Mouse (Mus musculus) R1 (cell line): Measurements from ENCODE around the gene Fgd1.

Experiments
- DNase-seq: peaks from one replicate; pipeline ENCODE4 v3.0.0-alpha.2; 2018; ENCODE audit warnings: low read depth, low spot score

Gene Fgd1

DNA sequence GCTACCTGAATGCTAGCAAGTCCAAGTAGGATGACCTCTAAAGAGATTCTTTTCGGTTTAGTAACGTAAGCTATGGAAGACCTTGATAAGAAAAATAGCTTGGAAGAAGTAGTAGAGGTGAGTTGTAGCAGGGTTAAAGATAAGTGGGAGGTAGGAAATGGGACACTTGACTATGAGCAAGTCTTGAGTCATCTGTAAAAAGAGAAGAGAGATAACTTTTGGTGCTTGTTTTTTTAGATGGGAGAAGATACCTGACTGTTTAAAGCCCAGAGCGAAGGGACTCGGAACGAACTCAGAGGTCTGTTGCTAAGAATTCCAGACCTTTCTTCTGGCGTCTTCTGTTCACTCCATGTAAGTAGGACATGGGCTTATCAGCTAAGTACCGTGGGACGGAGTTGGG lies at the start of gene Fgd1:
Gene Fgd1, plus strand, starts transcription at position 301 of the 400 bp plus-strand sequence.
- no peak for DNase-seq

DNA sequence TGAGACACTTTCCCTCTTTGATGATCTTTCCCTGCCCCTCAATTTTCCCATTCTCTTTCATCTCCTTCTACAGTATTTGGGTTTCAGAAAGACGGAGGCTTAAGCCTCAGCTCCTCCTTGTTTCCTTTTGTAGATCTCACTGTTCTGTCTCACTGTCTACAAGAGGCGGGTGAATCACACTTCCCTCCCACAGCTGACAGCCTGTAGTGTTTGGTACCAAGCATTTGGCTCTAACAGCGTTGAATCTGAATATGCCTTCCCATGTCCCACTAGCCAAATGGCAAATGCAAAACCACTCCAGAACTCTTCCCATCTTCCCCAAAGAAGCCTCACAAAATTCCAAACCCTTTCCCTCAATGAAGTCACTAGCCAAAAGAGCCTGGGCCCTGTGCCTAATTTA lies 49.2 kb upstream of the Fgd1 start:
- DNase-seq = no peak

DNA sequence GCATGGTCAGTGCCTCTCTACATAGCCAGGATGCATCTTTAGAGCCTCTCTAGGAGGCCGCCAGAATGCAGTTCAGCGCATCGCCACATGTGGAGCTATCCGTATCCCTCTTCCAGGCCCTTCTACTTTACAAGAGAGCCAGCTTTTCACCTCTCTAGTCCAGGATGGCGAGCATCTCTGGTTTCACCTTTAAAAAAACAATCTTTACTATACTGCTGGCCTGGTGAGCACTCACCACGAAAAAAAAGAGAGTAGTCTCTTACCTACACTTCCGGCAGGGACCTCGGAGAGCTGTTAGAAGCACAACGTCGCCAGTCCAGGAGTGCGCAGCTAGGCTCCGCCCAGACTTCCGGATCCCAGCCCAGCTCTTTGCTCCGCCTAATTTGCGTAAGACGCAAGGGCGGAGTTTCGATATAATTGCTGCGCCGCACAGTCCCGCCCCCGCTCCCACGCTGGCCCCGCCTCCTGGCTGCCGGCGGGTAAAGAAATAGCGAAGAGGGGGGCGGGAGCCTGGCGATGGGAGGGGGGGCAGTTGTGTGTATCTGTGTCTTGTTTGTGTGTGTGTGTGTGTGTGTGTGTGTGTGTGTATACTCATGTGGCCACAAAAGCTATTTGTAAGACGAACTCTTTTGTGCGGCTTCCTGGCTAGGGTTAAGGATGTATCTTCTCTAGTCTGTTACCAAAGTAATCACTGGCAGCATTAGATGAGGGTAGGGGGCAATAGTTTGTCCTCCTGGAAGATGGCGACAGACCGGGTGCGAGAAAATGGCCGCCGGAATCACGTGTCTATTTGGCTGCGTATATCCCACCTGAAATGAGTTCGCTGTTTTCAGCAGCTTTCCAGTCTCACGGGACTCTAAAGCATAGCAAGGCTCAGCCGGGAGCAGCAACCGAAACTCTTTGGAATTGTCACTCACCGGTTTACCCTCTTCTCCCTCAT lies 28.7 kb upstream of the Fgd1 start, which contains the start of gene Gnl3l:
Gene Gnl3l, minus strand, starts transcription at position 385 of the 940 bp plus-strand sequence.
- DNase-seq = peak; percentile 94

GRCm38 (mm10) chrX:151017897-151018296 lies 28.1 kb upstream of the Fgd1 start:
- DNase-seq = peak; percentile 66

GRCm38 (mm10) chrX:151018798-151019197 lies 27.2 kb upstream of the Fgd1 start:
- DNase-seq = peak; percentile 57

DNA sequence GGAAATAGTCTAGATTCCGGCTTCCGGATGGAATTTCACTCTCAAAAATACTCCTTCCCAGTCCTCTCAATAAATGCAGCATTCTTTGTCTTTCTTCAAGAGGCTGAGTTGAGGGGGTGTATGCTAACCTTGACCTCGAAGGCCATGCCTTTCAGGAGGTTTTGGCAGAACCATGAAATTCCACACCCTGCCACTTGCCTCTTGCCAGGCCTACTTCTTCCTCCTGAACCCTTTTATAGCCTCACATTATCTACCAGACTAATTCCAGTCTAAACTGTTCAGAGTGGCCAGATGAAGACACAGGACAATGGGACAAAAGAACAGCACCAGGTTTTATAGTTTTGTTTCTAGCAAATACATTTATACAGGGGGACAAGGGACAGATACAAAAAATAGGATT lies 14.6 kb upstream of the Fgd1 start:
- DNase-seq = peak; percentile 42

DNA sequence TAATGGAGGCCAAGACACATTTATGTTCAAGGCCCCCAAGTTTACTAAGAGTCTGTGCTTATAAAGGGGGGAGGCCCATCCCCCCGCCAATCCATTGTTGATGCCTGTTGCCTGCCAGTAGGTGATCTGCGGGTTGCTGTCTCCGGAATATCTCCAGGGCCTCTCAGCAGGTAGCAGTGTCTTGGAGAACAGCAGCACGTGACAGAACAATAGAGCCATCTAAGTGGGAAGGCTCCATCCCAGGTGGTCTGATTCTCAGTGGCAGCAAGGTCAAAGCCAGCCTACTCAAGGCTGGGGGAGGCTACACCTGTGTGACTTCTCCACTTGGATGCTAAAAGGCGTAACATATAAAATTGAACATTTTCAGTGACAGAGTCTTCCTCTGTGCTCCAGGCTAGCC lies 4.7 kb upstream of the Fgd1 start:
- DNase-seq = peak; percentile 94

DNA sequence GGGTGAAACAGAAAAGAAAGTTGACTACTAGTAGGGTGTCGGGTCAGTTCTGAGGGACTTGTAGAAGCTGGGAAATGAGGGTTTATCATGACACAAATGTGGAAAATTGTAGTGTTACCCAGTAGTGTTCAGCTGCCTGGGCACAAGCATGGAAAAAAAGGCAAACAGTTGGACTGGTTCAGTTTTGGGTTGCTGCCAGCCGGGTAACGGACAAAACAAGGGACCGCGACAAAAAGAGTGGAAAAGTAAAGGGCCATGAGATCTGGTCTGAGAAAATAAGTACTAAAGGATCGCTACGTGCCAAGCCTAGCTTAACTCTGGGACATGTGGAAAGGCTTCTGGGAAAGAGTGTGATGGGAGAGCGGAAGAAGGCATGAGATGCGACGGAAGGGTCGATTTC lies 371 bp downstream of the Fgd1 start:
- no peak for DNase-seq

DNA sequence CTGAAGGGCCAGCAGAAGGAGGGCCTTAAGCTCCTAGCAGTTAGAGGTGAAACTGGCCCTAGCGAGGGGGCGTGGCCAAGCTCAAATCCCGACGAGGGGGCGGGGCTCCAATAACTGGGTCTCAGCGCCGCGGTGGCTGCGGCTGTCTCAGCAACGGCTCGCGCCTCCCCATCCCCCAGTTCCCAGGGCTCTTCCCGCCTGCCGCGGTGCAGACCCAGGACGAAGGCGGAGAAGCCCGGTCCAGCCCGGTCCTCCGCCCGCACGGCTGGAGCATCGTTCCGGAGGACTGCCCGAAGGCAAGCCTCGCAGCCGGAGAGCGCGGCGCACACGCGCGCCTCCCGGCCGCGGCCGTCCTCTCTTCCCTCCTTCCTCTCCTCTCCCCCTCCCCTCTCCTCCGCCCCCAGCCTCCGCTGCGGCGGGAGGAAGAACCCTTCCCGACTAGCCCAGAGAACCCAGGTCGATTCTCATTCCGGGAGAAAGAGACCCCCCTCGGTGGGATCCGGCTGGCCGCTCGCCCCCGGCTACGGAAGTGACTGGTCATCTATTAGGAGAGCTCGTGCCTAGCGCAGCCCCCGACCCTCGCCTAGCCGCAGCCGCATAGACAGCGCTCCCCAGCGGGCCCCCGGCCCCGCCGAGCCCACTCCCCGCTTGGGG lies 954 bp downstream of the Fgd1 start:
- DNase-seq = peak; percentile 89

- DNase-seq = no peak
Measured at GRCm38 (mm10) chrX:151047431-151048058, 1.6 kb downstream of the Fgd1 start.

GRCm38 (mm10) chrX:151049661-151050215 lies 3.8 kb downstream of the Fgd1 start:
- peak; percentile 92 for DNase-seq

DNA sequence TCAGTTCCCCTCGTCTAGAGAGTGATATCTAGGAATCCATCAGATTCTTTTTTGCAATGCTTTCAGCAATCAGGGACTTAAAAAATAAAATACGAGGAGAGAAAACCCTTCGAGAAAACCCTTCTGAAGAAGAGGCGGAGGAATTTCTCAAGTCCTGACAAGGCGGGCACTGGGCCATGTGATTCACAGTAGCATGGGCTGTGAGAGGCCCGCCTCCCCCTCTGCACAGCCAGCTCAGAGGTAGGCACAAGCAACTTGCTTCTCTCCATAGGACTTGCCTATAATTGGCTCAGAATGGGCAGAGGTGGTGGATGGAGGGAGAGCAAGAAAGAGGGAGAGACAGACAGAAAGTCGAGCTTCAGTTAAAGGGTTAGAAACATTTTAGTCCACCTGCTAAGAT lies 4.4 kb downstream of the Fgd1 start:
- peak; percentile 69 for DNase-seq

DNA sequence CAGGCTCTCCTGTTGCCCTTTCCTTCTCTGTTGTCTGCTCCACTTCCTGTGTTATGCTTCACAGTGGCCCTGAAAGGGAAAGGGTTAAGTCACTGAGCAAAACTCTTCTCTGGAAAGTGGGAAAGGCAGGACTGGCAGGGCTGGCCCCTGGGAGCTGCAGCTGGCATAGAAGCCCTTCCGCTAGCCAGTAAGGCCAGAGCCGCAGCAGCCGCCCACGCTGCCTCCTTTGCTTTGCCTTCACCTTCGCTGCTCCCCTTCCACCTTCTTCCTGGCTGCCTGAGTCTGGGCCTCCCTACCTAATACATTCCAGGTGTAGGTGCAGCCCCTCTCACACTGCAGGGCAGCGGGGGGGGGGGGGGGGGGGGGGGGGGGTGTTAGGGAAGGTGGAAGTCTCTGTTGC lies 8.5 kb downstream of the Fgd1 start:
- no peak for DNase-seq

DNA sequence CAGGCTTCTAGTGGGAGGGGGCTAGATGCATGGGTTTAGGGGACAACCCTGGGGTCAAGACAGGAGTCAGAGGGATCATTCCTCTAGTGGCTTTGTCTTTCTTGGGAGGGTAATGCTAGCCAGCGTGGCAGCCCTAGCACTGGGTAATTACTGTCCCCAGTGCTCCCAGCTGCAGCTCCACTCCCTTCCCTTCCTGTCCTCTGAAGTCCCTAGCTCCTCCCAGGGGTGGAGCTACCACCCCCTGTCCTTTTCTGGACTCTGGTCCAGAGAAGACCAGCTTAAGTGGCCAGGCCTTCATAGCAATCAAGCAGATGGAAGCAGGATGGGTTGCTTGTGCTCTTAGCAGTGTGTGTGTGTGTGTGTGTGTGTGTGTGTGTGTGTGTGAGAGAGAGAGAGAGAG lies 9.6 kb downstream of the Fgd1 start:
- peak; percentile 24 for DNase-seq

- DNase-seq = no peak
Measured at GRCm38 (mm10) chrX:151059346-151059745, 13.4 kb downstream of the Fgd1 start.

DNA sequence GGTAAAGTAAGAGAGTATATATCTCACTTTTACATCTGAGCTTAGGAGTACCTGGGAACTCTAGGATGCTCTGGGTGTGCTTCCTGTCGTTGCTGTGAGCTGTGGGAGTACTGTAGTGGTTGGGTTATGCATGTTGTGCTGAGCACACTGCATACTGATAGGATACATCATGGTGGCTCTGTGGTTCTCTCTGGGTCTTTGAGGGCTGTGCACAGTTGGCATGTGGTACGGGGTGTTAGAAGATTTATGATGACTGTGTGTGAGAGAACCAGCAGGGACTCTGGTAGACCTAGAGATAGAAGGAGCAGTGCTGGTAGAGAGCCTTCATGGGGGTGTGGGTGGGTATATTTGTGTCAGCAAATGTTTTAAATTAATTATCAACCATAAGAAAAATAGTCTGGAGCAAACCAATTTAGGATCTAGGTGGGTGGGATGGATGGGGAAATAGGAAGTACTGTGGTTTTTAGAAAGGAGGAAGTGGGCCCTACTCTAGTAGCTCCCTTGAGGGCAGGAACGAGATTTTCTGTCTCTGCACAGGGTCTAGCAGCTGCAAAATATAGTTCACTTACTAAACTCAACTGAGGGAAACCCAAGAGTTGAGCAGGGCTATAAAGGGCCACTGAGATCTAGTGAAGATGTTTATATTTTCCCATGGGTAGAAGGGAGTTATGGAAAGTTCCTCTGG lies 15.8 kb downstream of the Fgd1 start:
- DNase-seq = no peak

- no peak for DNase-seq
Measured at GRCm38 (mm10) chrX:151066071-151066666, 20.2 kb downstream of the Fgd1 start.

DNA sequence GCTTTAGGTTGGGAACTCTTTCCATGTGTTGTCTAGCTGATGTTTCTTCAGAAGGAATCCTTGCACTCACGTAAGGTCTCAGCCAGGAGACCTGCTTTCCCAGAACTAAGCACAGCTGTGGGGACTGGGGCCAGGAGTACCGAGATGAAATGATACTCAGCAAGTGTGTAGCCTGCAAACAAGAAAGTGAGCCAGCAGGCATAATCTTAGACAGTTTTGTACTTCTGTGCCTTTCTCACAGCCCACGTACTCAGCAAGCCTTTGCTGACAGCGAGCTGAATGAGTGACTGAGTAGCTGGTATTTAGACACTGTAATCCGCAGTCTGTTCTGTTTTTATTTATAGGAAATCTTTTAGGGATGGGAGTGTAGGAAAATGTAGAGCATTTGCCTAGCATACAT lies 21.9 kb downstream of the Fgd1 start:
- DNase-seq = no peak

DNA sequence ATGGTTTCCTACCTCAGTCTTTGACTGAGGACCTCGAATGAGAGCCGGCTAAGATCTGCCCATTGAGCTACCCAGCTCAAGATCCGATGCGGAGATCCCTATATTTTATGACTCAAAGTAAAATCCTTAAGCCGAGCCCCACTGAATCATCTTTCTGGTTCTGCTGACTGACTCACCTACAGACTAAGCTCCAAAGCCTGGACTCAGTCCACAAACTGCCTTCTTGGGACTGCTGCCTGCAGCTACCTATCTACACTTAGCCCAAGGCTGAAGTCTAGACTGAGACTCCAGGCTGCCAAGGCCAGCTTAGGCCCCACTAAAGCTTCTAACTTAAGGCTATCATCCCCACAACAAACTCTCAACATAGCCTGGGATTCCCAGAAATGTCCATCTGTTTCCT lies 30.1 kb downstream of the Fgd1 start:
- DNase-seq = no peak

- no peak for DNase-seq
Measured at GRCm38 (mm10) chrX:151076941-151077485, 31.1 kb downstream of the Fgd1 start.

- DNase-seq = no peak
Measured at GRCm38 (mm10) chrX:151085599-151085998, 39.6 kb downstream of the Fgd1 start.
